Mouse (Mus musculus) testis, adult 2 months (tissue): ENCODE data around the gene Ost4. TPM values are rescaled to one million over a fixed set of nuclear protein-coding genes. Genes with fewer than 3 reads are reported as not detected.

Source experiments
- H3K27ac ChIP-seq: fragments of 200-500 bp; 2 replicates; pipeline ENCODE4 v1.5.1; 2012; ENCODE audit warnings: low read depth, low read length; ENCODE audit not compliant: control insufficient read depth, insufficient read depth
- H3K27me3 ChIP-seq: fragments of 200-500 bp; 2 replicates; pipeline ENCODE4 v1.6.1; 2012; ENCODE audit warnings: mild to moderate bottlenecking, low read length, moderate library complexity; ENCODE audit not compliant: control insufficient read depth, insufficient read depth
- H3K36me3 ChIP-seq: fragments of 200-500 bp; 2 replicates; pipeline ENCODE4 v1.6.1; 2012; ENCODE audit warnings: mild to moderate bottlenecking, low read length; ENCODE audit not compliant: control insufficient read depth, insufficient read depth
- H3K4me1 ChIP-seq: fragments of 200-500 bp; 2 replicates; pipeline ENCODE4 v1.6.1; 2012; ENCODE audit warnings: low read length; ENCODE audit not compliant: control insufficient read depth, insufficient read depth
- H3K4me3 ChIP-seq: fragments of 200-500 bp; 2 replicates; pipeline ENCODE4 v1.5.1; 2012; ENCODE audit warnings: low read depth, mild to moderate bottlenecking, low read length, moderate library complexity, mixed read lengths; ENCODE audit not compliant: control insufficient read depth
- CTCF ChIP-seq: fragments of 200-500 bp; IDR thresholded peaks from 2 replicates; pipeline ENCODE4 v1.5.1; 2012; ENCODE audit warnings: low read depth, mild to moderate bottlenecking, inconsistent platforms, low read length, moderate library complexity; ENCODE audit not compliant: control insufficient read depth, insufficient read depth, insufficient replicate concordance
- POLR2A ChIP-seq: fragments of 200-500 bp; IDR thresholded peaks from 2 replicates; pipeline ENCODE4 v1.6.1; 2012; ENCODE audit warnings: low read depth, mild to moderate bottlenecking, inconsistent platforms, low read length, moderate library complexity; ENCODE audit not compliant: control insufficient read depth
- polyA plus RNA-seq: library from polyadenylated mRNA; depleted of rRNA; stranded (reverse); fragments of >200 nt; gene quantifications from 2 replicates; pipeline ENCODE4 v1.2.3, GENCODE M21; 2012; rRNA removed

Ost4 gene
- 184 and 197 TPM in 2 replicates for polyA plus RNA-seq

DNA sequence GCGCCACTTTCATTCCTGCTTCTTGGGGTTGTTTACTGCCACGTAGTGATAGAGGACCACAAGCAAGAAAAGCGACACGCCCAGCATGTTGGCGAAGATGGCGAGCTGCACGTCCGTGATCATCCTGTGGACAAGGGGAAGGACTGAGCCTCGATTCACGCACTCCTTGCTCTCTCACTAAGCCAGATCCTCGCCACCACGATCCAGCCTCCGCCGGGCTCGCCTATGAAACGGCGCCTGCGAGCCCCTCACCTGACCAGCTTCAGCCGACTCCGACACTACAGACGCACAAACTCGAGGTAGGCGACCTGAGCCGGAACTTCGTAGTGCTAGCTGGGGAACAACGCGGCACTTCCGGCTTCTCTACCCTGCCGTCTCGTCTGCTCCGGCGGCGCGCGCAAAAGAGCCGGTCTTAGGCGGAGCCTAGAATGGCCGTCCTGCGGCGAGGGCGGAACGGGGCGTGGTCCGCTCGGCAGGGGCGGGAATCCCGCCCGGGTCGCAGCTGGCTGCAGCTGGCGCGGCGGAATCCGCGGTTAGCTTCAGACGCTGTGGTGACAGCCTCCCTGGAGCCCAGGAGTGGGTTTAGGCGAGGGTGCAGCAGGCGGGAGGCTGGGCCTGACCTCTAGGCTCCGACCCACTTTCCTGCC, at the start of gene Ost4:
Gene Ost4, minus strand, starts transcription at position 376 of the 647 bp plus-strand sequence.
- H3K4me3 ChIP-seq = peak within 1 kb of the TSS; percentile 89
- H3K27me3 ChIP-seq = no peaks in the 10 kb centered on the region
- H3K4me1 ChIP-seq = peaks cover 11% of the 10 kb centered on the region
- no peaks in the 10 kb centered on the region; the same call in 1 of the 2 replicates for H3K36me3 ChIP-seq
- TF ChIP-seq CTCF (no peak), POLR2A (peak; percentile 90)
- H3K27ac ChIP-seq = peak within 1 kb of the TSS; percentile 88

DNA sequence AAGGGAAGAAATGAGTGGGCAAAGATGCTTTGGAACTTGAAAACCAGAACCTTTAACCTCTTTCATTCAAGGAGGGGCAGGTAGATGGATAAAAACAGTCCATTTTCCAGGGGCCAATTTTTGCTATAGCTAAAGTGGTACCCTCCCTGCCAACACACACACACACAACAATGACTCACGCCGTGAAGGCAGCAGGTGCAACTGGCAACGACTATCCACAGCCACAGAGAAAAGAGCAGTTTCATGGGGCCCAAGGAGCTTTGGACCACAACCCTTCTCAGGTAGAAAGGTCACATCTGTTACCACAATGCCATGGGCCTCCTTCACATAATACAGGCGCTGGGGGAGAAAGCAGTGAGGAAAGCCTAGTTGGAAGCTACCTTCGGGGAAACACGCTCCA, 48.2 kb upstream of the Ost4 start:
- Histone ChIP-seq H3K27ac (no peak overlapping the region), H3K36me3 (peaks cover 10% of the 10 kb centered on the region), H3K27me3 (no peaks in the 10 kb centered on the region), H3K4me3 (no peak overlapping the region), H3K4me1 (peaks cover 8% of the 10 kb centered on the region)
- TF ChIP-seq CTCF (no peak), POLR2A (no peak)

DNA sequence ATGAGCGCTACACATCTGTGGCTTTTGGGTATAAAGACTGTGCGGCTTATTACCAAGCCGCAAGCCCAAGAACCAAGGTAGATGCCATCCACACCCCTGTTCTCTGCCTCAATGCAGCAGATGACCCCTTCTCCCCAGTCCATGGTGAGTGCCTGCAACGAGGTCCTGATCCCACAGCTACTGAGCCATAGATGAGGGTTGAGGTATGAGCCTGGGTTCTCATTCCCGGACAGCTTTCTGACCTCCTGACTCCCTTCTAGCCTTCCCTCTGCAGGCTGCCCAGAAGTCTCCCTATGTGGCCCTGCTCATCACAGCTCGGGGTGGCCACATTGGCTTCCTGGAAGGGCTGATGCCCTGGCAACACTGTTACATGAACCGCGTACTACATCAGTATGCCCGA, 47.0 kb upstream of the Ost4 start:
- Histone ChIP-seq H3K36me3 (peaks cover 10% of the 10 kb centered on the region), H3K27ac (no peak overlapping the region), H3K4me3 (no peak overlapping the region), H3K4me1 (peaks cover 10% of the 10 kb centered on the region), H3K27me3 (no peaks in the 10 kb centered on the region)
- no peak for TF ChIP-seq POLR2A
- no peak for TF ChIP-seq CTCF

DNA sequence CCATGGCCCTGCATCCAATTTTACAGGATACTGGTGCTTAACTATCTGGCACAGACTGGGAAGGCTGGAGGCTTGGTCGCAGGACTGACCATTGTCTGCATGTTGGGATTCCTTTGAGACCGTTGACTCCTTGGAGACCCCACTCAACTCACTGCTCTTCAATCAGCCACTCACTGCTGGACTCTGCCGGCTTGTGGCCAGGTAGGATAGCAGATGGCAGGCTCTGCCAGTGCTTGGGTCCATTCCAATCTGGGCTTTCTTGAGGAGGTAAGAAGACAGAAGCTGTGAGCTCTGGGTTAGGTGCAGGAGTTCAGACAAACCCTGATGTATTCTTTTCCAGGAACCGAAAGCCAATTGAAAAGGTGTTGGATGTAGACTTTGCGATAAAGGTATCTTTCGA, 46.5 kb upstream of the Ost4 start:
- H3K4me1 ChIP-seq = peaks cover 7% of the 10 kb centered on the region
- H3K4me3 ChIP-seq = no peak overlapping the region
- no peak overlapping the region for H3K27ac ChIP-seq
- peaks cover 10% of the 10 kb centered on the region for H3K36me3 ChIP-seq
- TF ChIP-seq CTCF (no peak), POLR2A (no peak)
- no peaks in the 10 kb centered on the region for H3K27me3 ChIP-seq

DNA sequence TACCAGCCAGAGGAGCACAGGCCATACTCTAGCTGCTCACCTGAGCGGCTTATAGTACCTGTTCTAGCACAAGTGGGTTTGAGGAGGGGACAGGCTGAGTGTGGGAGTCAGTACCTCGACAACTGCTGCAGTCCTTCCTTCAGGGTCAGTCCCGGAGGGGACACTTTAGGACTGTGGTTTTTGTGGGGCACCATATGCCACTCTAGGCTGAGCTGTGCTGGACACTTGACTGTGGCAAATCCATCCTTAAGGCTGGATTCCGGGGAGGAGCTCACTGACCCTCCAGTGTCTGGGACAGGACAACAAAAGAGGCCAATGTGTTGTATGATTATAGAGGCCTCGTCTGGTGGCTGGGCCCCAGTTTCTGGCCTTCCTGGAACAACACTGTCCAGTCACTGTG, 45.0 kb upstream of the Ost4 start:
- Histone ChIP-seq H3K4me3 (no peak overlapping the region), H3K36me3 (peaks cover 10% of the 10 kb centered on the region), H3K27me3 (no peaks in the 10 kb centered on the region)

DNA sequence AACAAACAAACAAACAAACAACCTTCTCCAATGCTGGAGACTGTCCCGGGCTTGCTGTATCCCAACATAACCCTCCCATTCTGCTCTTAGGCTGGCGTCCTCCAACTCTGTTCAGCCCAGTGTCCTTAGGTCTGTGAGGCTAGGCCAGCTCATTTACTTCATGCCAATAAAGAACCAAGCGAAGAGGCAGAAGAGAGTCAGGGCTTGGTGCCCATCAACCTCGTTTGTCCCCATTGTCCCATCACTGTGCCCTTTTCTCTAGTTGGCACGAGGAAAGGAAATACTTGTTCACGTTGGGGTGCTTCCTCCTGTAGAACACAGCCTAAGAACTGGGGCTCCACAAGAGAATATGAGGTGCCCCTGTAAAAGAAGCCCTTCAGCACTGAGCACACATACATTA, 44.1 kb upstream of the Ost4 start:
- H3K4me3 ChIP-seq = no peak overlapping the region
- H3K27me3 ChIP-seq = no peaks in the 10 kb centered on the region
- TF ChIP-seq CTCF (no peak), POLR2A (no peak)
- H3K4me1 ChIP-seq = peaks cover 8% of the 10 kb centered on the region
- H3K36me3 ChIP-seq = peaks cover 10% of the 10 kb centered on the region
- no peak overlapping the region for H3K27ac ChIP-seq

More for the DNA sequence above, 45.0 kb upstream of the Ost4 start:
- H3K27ac ChIP-seq = no peak overlapping the region
- H3K4me1 ChIP-seq = peaks cover 8% of the 10 kb centered on the region
- no peak for TF ChIP-seq POLR2A
- TF ChIP-seq CTCF = no peak

DNA sequence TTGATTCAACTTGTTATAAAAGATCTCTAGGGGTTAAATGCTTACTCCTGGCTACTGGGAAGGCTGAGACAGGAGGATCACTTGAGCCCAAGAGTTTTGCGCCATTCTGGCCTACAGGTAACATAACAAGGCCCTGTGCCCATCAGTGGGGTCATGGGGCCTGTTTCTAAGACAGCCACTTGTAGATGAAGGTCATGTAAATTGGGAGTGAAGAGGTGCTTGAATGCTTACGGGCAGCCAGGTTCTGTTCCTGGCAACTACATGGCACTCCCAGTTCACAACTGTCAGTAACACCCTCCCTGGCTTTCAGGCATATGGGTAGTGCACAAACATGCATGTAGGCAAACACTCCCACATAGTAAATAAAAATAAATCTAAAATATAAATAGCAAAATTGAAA, 43.3 kb upstream of the Ost4 start:
- peaks cover 8% of the 10 kb centered on the region for H3K36me3 ChIP-seq
- TF ChIP-seq CTCF (no peak), POLR2A (no peak)
- H3K27ac ChIP-seq = no peak overlapping the region
- H3K27me3 ChIP-seq = no peaks in the 10 kb centered on the region
- H3K4me1 ChIP-seq = peaks cover 8% of the 10 kb centered on the region
- no peak overlapping the region for H3K4me3 ChIP-seq

DNA sequence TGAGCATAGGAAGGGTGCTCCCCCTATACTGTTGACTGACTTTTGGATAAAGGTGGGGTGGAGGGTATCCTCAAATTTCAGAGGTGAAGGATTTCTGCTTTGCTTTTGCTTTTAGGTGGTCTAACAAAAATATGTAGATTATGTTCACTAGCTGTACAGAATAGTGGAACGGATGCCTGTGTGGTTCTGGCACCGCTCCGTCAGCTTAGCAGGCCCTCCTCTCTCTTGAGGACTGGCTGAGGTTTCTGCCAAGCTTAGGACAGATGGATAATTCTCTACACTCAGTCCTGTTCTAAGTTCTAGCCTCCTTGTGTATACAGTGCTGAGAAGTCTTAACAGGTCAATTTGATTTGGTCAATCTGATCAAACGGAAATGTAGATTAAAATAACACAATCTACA, 42.9 kb upstream of the Ost4 start:
- peaks cover 8% of the 10 kb centered on the region for H3K36me3 ChIP-seq
- no peak overlapping the region; the same call in 1 of the 2 replicates for H3K27ac ChIP-seq
- no peak for TF ChIP-seq POLR2A
- TF ChIP-seq CTCF = no peak
- H3K4me1 ChIP-seq = peaks cover 10% of the 10 kb centered on the region
- H3K4me3 ChIP-seq = peak overlapping the region; percentile 84
- H3K27me3 ChIP-seq = no peaks in the 10 kb centered on the region
